Mouse (Mus musculus) urinary bladder, postnatal 14 days (tissue): ENCODE data around the gene Aco1.

Experiments used
- DNase-seq: peaks from one replicate; pipeline ENCODE4 v3.0.0; 2021; ENCODE audit warnings: low spot score

Aco1 gene

GRCm38 (mm10) chr4:40218382-40218781 is 75.5 kb downstream of the Aco1 start:
- DNase-seq: no peak

DNA sequence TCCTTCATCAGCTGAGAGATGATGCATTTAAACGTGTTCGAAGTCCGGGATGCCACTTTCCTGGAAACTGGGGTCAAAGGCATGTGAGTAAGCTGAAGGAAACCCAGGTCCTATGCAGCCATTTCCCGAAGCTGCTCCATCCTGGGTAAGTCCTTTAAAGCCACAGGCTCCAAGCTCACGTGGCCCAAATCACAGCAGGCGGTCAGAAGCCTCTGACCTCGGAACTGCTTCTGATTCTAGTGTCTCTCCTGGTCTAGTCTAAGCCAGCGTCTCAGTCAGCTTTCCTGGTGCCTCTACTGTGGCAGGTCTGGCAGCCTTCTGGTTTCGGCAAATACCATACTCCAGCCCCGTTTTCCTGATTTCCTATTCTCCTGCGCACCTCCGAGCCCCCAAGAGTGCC is 77.6 kb downstream of the Aco1 start:
- DNase-seq: no peak

- no peak for DNase-seq
Observed at GRCm38 (mm10) chr4:40221004-40221760, 78.3 kb downstream of the Aco1 start.

- no peak for DNase-seq
Observed at GRCm38 (mm10) chr4:40221876-40222585, 79.2 kb downstream of the Aco1 start.

- no peak for DNase-seq
Observed at GRCm38 (mm10) chr4:40226095-40226494, 83.2 kb downstream of the Aco1 start.

DNA sequence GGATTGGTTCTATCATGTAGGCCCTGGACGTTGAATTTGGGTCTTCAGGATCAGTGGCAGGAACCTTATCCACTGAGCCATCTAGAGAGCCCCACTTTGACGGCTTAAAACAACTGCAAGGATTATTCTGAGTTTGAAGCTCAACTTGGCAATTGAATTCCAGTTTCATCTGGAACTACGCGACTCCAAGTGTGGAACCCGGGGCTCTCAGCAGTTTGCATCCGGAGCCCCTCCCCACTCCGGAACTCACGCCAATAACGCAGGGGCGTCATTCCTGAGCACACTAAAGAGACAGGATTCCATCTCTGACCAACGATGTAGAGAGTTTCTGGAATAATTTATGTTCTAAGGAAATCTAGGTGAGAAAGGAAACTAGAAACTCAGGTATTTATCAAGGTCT is 84.2 kb downstream of the Aco1 start:
- no peak for DNase-seq

DNA sequence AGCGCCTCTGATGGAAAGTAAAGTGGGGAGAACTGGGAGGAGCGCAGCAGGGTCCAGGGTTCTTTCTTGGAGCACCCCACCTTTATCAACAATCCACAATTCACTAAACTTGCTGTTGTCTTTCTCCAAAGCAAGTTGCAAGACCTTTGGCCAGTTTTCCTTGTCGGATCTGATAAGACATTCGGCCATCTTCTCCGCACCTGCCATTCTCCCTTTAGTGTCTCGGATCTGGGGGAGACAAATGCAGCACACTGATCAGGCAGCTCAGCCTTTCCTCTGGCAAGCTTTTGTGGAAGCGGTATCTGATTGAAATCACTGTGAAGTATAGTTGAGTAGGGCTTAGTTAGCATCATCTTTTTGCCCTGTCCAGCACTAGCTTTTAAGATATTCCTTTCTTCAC is 85.0 kb downstream of the Aco1 start:
- no peak for DNase-seq

- DNase-seq: no peak
Observed at GRCm38 (mm10) chr4:40229723-40230122, 86.8 kb downstream of the Aco1 start.

- DNase-seq: no peak
Observed at GRCm38 (mm10) chr4:40233062-40233664, 90.3 kb downstream of the Aco1 start.

GRCm38 (mm10) chr4:40234256-40234655 is 91.4 kb downstream of the Aco1 start:
- no peak for DNase-seq

DNA sequence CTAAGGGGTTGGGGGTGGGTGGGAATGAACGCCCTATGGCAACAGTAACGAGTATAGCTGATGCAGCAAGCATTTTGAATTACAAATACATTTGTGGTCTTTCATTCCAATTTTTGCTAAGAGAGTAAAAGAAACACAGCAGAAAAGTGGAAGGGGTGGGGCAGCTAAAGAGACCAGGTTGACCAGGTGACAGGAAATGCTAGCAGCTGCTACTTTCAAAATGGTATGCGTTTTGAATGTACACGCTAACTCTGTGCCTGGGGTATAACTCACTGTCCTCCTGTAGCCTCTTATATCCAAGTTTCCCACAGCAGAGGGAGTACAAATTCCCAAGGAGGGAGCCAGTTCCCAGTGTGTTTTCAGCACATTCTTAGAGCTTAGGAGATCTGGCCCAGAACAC is 93.9 kb downstream of the Aco1 start:
- DNase-seq: no peak

DNA sequence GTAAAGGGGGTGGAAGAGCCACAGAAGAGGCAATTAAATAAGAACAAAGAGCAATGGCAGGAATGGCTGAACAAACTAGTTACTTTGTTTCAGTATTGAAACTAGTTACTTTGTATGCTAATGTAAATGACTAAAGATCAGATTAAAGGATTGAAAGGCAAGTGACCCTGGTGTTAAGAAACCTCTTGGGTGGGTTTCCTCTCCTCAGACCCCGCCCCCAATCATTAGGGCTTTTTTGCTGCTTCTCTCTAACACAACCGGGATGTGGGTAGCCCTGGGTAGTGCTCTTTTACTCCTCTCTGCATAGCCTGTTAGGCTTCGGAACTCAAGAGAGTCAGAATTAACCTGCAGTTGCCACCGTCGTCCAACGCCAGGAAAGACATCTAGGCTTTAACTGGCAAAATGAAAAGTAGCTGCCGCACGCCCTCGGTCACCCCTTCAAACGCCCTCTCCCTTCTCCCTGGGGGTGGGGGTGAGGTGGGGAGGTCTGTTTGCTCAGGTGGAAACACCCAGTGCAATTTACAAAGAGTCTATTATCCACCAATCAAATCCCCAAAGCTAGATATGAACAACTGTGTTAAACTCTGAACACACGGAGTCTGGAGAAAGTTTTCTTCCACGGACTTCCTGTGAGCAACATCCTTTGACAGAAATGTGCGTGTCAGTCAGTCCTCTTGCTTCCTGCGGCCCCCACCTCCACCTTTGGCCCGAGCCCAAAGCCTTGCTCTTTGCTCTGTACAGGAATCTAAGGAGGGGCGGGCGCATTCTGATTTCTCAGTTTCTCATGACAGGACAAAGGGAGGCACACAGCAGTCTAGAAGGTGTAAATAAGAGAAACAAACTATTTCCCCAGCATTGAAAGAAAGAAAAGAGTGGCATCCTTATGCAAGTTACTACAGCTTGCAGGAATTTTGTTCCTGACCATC is 95.9 kb downstream of the Aco1 start:
- DNase-seq: peak; percentile 58

GRCm38 (mm10) chr4:40239409-40240271 is 96.8 kb downstream of the Aco1 start, which contains the start of gene Ddx58:
Ddx58 (minus strand) TSS chr4:40239828.
- peak; percentile 30 for DNase-seq

GRCm38 (mm10) chr4:40240272-40240744 is 97.4 kb downstream of the Aco1 start:
- DNase-seq: no peak

DNA sequence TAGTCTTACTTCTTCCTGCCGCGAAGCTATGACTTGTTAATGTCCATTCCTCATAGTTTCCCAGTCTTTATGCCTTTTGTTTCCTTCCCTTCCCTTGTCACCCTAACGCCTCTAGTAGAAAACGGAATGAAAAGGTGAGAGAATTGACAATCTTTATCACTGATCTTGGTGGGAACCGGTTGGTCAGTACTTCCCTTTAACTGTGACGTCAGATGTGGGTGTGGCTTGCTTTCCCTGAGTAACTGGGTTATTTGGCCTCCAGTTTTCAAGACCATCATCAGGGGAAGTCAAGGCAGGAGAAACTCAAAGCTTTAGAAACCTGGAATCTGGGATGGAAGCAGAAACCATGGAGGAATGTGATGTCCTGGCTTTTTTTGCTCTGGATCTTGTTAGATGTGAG is 99.0 kb downstream of the Aco1 start:
- DNase-seq: no peak

DNA sequence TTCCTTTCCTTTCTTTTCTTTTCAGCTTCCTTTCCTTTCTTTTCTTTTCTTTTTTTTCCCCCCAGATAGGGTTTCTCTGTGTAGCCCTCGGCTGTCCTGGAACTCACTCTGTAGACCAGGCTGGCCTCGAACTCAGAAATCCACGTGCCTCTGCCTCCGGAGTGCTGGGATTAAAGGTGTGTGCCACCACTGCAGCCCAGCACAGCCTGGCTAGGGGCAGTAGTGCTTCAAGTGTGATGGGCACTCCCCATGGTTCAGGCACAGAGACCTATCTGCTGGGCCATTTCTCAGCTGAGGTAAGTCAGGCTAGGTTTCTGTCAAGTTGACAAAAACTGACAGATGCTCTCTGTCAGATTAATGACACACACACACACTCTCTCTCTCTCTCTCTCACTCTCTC is 100.1 kb downstream of the Aco1 start:
- DNase-seq: no peak

- no peak for DNase-seq
Observed at GRCm38 (mm10) chr4:40244035-40244434, 101.2 kb downstream of the Aco1 start.
